Mouse (Mus musculus) hindbrain, embryonic 10.5 days (tissue): ENCODE results near the gene Anks1b. TPM values are rescaled to one million over a fixed set of nuclear protein-coding genes. Genes with fewer than 3 reads are reported as not detected.

Experiments used
- DNase-seq: peaks from one replicate; pipeline ENCODE4 v3.0.0-alpha.2; 2017; ENCODE audit warnings: low spot score
- H3K27ac ChIP-seq: fragments of 300-500 bp; sonication (generic); 2 replicates; pipeline ENCODE4 v1.5.1; 2016; ENCODE audit warnings: mild to moderate bottlenecking, moderate library complexity
- H3K27me3 ChIP-seq: fragments of 300-500 bp; sonication (generic); 2 replicates; pipeline ENCODE4 v1.6.1; 2016; ENCODE audit warnings: mild to moderate bottlenecking; ENCODE audit not compliant: poor library complexity, insufficient read depth, severe bottlenecking
- H3K36me3 ChIP-seq: fragments of 300-500 bp; sonication (generic); 2 replicates; pipeline ENCODE4 v1.6.1; 2016; ENCODE audit warnings: mild to moderate bottlenecking, moderate library complexity
- H3K4me1 ChIP-seq: fragments of 300-500 bp; sonication (generic); replicated peaks from 2 replicates; pipeline ENCODE4 v1.6.1; 2016; ENCODE audit warnings: mild to moderate bottlenecking
- H3K4me3 ChIP-seq: fragments of 300-500 bp; sonication (generic); 2 replicates; pipeline ENCODE4 v1.5.1; 2016; ENCODE audit warnings: mild to moderate bottlenecking, moderate library complexity
- H3K9me3 ChIP-seq: fragments of 300-500 bp; sonication (generic); 2 replicates; pipeline ENCODE4 v1.6.1; 2016; ENCODE audit warnings: mild to moderate bottlenecking, moderate library complexity
- WGBS: fragments of 180-500 bp; shearing (Covaris S2); methylation state at CpG from one replicate; pipeline ENCODE4 v1.1.7; 2016; 5-methylcytosine and 5-hydroxymethylcytosine counted together
- polyA plus RNA-seq: library from polyadenylated mRNA; unstranded; fragments of >200 nt; fragmentation: Nextera tagmentation; extraction: Ambion mirVana; gene quantifications from 2 replicates; pipeline ENCODE4 v1.2.1, GENCODE M21; 2016

Gene Anks1b
- polyA plus RNA-seq, 1 experiment from 2014 or later, result 4.1 TPM

- Histone ChIP-seq H3K27me3 (no peaks in the 10 kb centered on the region), H3K9me3 (no peaks in the 10 kb centered on the region), H3K27ac (no peak overlapping the region), H3K4me3 (no peak overlapping the region), H3K36me3 (no peaks in the 10 kb centered on the region), H3K4me1 (no peaks in the 10 kb centered on the region)
- whole genome bisulfite sequencing, result 82% methylated on average over 6 of the region's 6 CpGs
- no peak for DNase-seq
These were observed 122.5 kb downstream of the Anks1b start for GRCm38 (mm10) chr10:89995621-89996428.

GRCm38 (mm10) chr10:90003980-90004729 lies 130.8 kb downstream of the Anks1b start:
- no peaks in the 10 kb centered on the region for H3K27me3 ChIP-seq
- H3K4me3 ChIP-seq, result no peak overlapping the region
- DNase-seq, result no peak
- H3K36me3 ChIP-seq, result no peaks in the 10 kb centered on the region
- H3K27ac ChIP-seq, result no peak overlapping the region
- H3K4me1 ChIP-seq, result 0 out of 2 replicates have a peak, but pooled peaks cover 4% of the 10 kb centered on the region
- no peaks in the 10 kb centered on the region for H3K9me3 ChIP-seq
- WGBS, result 81% methylated on average over 3 of the region's 3 CpGs

GRCm38 (mm10) chr10:90004882-90005281 lies 131.6 kb downstream of the Anks1b start:
- no peaks in the 10 kb centered on the region for H3K27me3 ChIP-seq
- H3K27ac ChIP-seq, result no peak overlapping the region
- H3K9me3 ChIP-seq, result no peaks in the 10 kb centered on the region
- no peaks in the 10 kb centered on the region for H3K36me3 ChIP-seq
- 0 out of 2 replicates have a peak, but pooled peaks cover 4% of the 10 kb centered on the region for H3K4me1 ChIP-seq
- WGBS, result 94% methylated on average over 9 of the region's 9 CpGs
- no peak for DNase-seq
- no peak overlapping the region for H3K4me3 ChIP-seq

DNA sequence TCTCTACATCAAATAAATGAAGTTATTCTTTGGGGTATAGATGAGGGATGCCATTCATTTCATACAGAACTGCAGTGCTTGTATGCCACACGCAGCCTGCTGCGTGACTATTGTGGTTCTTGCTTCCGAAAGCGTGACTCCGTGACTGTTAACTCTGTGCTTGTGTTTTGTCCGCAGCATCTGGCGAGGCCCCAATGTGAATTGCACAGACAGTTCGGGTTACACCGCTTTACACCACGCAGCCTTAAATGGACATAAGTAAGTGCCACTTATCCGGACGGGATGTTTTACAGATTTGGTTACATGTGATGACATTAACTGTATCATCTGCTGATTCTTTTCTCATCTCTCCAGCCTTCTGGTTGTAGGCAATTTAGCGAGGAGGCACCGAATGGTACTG lies 159.7 kb downstream of the Anks1b start:
- no peaks in the 10 kb centered on the region for H3K27me3 ChIP-seq
- 82% methylated on average over 14 of the region's 14 CpGs for WGBS
- no peaks in the 10 kb centered on the region for H3K36me3 ChIP-seq
- no peak overlapping the region for H3K4me3 ChIP-seq
- H3K27ac ChIP-seq, result no peak overlapping the region
- no peaks in the 10 kb centered on the region for H3K4me1 ChIP-seq
- H3K9me3 ChIP-seq, result no peaks in the 10 kb centered on the region
- no peak for DNase-seq

- H3K27ac ChIP-seq, result no peak overlapping the region
- H3K9me3 ChIP-seq, result no peaks in the 10 kb centered on the region
- 60% methylated on average over 5 of the region's 5 CpGs for WGBS
- no peaks in the 10 kb centered on the region for H3K4me1 ChIP-seq
- H3K36me3 ChIP-seq, result no peaks in the 10 kb centered on the region
- no peak overlapping the region for H3K4me3 ChIP-seq
- no peaks in the 10 kb centered on the region for H3K27me3 ChIP-seq
- no peak for DNase-seq
These were observed 170.0 kb downstream of the Anks1b start for GRCm38 (mm10) chr10:90043287-90043686.

DNA sequence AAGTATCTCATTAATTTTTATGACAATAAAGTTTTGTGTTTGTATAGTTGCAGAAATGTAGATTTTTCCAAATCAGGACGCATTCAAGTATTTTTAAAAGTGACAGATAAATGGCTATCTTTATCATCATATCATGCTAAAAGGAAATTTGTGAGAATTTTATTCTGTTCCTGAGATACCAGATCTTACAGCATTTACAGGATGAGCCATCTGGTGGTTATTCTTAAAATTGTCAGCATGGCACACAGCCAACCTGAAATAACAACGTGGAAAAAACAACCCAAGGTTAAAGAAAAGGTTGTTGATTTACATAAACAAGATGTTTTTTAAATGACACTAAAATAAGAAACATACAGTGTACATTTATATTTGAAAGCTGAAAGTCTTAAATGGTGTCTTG lies 170.5 kb downstream of the Anks1b start:
- no peaks in the 10 kb centered on the region for H3K27me3 ChIP-seq
- 73% methylated on average over 2 of the region's 2 CpGs for whole genome bisulfite sequencing
- H3K4me3 ChIP-seq, result no peak overlapping the region
- no peaks in the 10 kb centered on the region for H3K36me3 ChIP-seq
- no peak for DNase-seq
- no peak overlapping the region for H3K27ac ChIP-seq
- H3K4me1 ChIP-seq, result no peaks in the 10 kb centered on the region
- no peaks in the 10 kb centered on the region for H3K9me3 ChIP-seq

- no peak overlapping the region for H3K4me3 ChIP-seq
- DNase-seq, result no peak
- no peak overlapping the region for H3K27ac ChIP-seq
- H3K9me3 ChIP-seq, result no peaks in the 10 kb centered on the region
- no peaks in the 10 kb centered on the region for H3K4me1 ChIP-seq
- 93% methylated on average over 8 of the region's 8 CpGs for WGBS
- no peaks in the 10 kb centered on the region for H3K36me3 ChIP-seq
- no peaks in the 10 kb centered on the region for H3K27me3 ChIP-seq
These were observed 170.9 kb downstream of the Anks1b start for GRCm38 (mm10) chr10:90044229-90044628.

- WGBS, result 71% methylated on average over 4 of the region's 4 CpGs
- Histone ChIP-seq H3K36me3 (no peaks in the 10 kb centered on the region), H3K9me3 (no peaks in the 10 kb centered on the region), H3K27me3 (no peaks in the 10 kb centered on the region), H3K4me1 (no peaks in the 10 kb centered on the region), H3K4me3 (no peak overlapping the region), H3K27ac (no peak overlapping the region)
- no peak for DNase-seq
These were observed 195.3 kb downstream of the Anks1b start for GRCm38 (mm10) chr10:90068651-90069050.

DNA sequence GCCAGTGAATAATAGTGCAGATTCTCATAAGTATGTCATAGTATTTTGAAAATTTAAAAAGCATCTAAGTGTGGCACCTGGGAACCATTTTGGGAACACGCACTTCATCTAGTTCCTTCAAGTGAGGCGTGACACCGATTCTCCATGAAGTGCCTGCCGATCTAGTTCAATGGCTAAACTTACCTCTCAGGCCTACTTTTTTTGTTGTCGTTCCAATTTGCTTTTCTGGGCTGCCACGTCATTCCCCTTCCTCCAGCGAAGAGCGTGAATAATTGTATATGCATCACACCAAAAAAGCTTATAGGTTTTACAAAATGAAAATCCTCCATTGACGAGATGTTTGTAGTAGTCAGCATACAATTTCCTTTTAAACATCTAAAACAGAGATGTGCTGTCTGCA lies 204.6 kb downstream of the Anks1b start:
- H3K4me1 ChIP-seq, result no peaks in the 10 kb centered on the region
- no peaks in the 10 kb centered on the region for H3K36me3 ChIP-seq
- DNase-seq, result no peak
- WGBS, result 90% methylated on average over 9 of the region's 9 CpGs
- no peak overlapping the region for H3K4me3 ChIP-seq
- H3K27me3 ChIP-seq, result no peaks in the 10 kb centered on the region
- no peak overlapping the region for H3K27ac ChIP-seq
- no peaks in the 10 kb centered on the region for H3K9me3 ChIP-seq

GRCm38 (mm10) chr10:90081151-90081550 lies 207.8 kb downstream of the Anks1b start:
- 46% methylated on average over 3 of the region's 3 CpGs for WGBS
- Histone ChIP-seq H3K36me3 (no peaks in the 10 kb centered on the region), H3K27me3 (no peaks in the 10 kb centered on the region), H3K27ac (no peak overlapping the region), H3K4me3 (no peak overlapping the region), H3K9me3 (no peaks in the 10 kb centered on the region), H3K4me1 (no peaks in the 10 kb centered on the region)
- DNase-seq, result no peak

GRCm38 (mm10) chr10:90081630-90082029 lies 208.3 kb downstream of the Anks1b start:
- Histone ChIP-seq H3K27me3 (no peaks in the 10 kb centered on the region), H3K27ac (no peak overlapping the region), H3K36me3 (no peaks in the 10 kb centered on the region), H3K4me1 (no peaks in the 10 kb centered on the region), H3K4me3 (no peak overlapping the region), H3K9me3 (no peaks in the 10 kb centered on the region)
- no peak for DNase-seq
- WGBS, result 29% methylated on average over 7 of the region's 7 CpGs

DNA sequence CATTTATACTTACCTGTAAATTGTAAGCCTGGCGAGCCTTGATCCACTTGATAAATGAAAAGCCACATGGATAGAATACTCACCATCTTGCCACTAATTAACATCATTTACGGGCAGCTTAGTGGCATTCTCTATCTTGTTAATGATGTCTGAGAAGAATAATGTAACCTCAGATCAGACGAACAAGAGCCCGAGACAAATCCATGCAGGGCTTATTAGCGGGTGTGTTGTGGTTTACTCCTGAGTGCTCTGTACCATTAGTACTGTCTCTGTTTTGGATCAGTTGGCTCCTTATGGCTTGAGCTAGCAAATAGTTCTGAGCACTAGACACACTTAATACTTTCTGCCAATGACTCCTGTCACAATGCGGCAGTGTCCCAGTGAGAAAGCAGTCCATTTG lies 220.6 kb downstream of the Anks1b start:
- Histone ChIP-seq H3K4me3 (no peak overlapping the region), H3K4me1 (no peaks in the 10 kb centered on the region), H3K36me3 (no peaks in the 10 kb centered on the region), H3K27ac (no peak overlapping the region), H3K9me3 (no peaks in the 10 kb centered on the region), H3K27me3 (no peaks in the 10 kb centered on the region)
- DNase-seq, result no peak
- 91% methylated on average over 6 of the region's 6 CpGs for WGBS

DNA sequence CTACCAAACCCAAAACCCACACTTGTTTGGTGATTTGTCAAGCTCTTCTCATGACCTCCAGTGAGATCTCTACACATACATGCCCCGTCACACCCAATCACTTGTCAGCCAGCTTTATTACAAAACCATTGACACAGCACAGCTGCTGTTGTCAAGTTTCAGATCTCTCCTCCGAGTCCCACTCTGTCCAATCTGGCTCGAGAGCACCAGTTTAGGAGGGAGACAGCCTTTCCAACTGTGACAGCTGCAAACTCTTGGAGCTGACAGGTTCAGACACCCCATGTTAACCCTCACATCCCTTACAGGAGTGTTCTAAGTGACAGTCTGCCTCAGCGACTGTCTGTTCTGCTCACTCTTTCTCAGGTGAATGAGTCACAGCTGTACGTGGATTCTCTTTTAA lies 239.4 kb downstream of the Anks1b start:
- Histone ChIP-seq H3K27me3 (no peaks in the 10 kb centered on the region), H3K4me1 (no peaks in the 10 kb centered on the region), H3K9me3 (no peaks in the 10 kb centered on the region), H3K27ac (no peak overlapping the region), H3K4me3 (no peak overlapping the region), H3K36me3 (no peaks in the 10 kb centered on the region)
- 75% methylated on average over 5 of the region's 5 CpGs for WGBS
- no peak for DNase-seq
